Mouse (Mus musculus) cerebellum, adult 2 months (tissue): ENCODE results near the gene 4931422A03Rik.

Experiments
- CTCF ChIP-seq: fragments of 200-500 bp; IDR thresholded peaks from 2 replicates; pipeline ENCODE4 v1.5.1; 2011; ENCODE audit warnings: low read depth, mild to moderate bottlenecking, control low read depth, low read length, moderate library complexity, borderline replicate concordance; ENCODE audit not compliant: insufficient read depth
- POLR2A ChIP-seq: fragments of 200-500 bp; IDR thresholded peaks from 2 replicates; pipeline ENCODE4 v1.6.1; 2011; ENCODE audit warnings: low read length, control low read depth, borderline replicate concordance; ENCODE audit not compliant: insufficient read depth

DNA sequence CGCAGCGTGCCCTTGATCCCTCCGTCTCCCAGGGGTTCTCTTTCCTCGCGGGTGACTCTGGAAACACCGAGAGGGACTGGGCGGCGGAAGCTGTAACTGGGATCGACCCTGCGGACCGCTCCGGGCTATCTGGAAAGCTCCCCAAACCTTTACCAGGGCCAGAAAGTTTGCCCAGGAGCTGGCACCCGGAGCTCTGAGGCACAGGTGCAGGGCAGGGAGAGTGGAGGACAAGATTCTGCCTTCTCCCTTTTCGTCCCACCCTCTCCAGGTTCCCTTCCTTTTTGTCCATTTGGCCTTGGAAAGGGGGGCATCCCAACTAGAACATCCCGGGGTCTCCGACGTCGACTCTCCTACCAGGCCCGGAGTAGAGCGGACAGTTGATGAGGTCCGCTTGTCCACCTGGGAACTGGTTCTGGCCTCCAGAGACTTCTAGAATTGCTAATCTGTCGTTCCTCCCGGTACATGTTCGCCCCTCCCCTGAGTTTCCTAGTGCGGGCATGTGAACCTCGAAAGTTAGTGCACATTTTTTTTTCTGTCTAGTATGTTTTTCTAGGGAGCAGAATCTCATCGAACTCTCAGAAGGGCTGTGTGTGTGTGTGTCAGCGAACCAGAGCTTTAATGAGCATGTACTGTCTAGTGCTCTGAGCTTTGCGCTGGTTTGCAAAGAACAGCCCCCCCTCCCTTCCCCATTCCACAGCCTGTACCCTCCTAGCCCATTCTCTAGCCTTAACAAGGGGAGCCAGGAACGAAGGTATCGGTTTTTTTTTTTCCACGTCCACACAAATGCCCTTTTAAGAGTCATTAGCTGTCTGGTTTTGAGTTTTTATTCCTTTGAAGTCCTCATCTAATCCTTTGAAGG lies 57.1 kb downstream of the 4931422A03Rik start:
- no peak for TF ChIP-seq CTCF
- no peak for TF ChIP-seq POLR2A
